Mouse (Mus musculus): ENCODE data around the gene Timm22. TPM values are rescaled to one million over a fixed set of nuclear protein-coding genes. Genes with fewer than 3 reads are reported as not detected.

Gene Timm22
- total RNA-seq, 2 experiments from 2014 or later = 36.3 to 37.3 TPM

Other genes with a start within 250 kb of the Timm22 start
- 10 to 100 TPM; 78.3 to 81.6 TPM for gene Vps53, start 227.3 kb upstream of the Timm22 start, total RNA-seq (2021)
- 10 to 100 TPM; 15.1 to 16.6 TPM for gene Fam57a, start 227.3 kb upstream of the Timm22 start, total RNA-seq (2021)
- gene Dbil5, start 189.3 kb upstream of the Timm22 start, total RNA-seq (2021) = 1 to 10 TPM; 1.1 to 1.6 TPM
- 1 to 10 TPM; 4.6 to 8.8 TPM for gene Gemin4, start 189.3 kb upstream of the Timm22 start, total RNA-seq (2021)
- gene Mrm3, start 163.2 kb upstream of the Timm22 start, total RNA-seq (2021) = 10 to 100 TPM; 16.8 to 18.3 TPM
- 10 to 100 TPM; 49.2 to 55.2 TPM for gene Glod4, start 163.2 kb upstream of the Timm22 start, total RNA-seq (2021)
- 10 to 100 TPM; 10.3 to 11.5 TPM for gene Nxn, start 7.8 kb upstream of the Timm22 start, total RNA-seq (2021)
- gene Abr, start 215.4 kb downstream of the Timm22 start, total RNA-seq (2021) = 100 to 1,000 TPM; 458 to 459 TPM

Measured in left cerebral cortex, postnatal 25 days (tissue).